Mouse (Mus musculus): ENCODE measurements at regions not wholly inside any gene's neighbourhood (a gene's known extent, or its start where the extent isn't known, plus 50 kb on each side); places are given as distances from the start of the nearest gene placed in this dataset.

DNA sequence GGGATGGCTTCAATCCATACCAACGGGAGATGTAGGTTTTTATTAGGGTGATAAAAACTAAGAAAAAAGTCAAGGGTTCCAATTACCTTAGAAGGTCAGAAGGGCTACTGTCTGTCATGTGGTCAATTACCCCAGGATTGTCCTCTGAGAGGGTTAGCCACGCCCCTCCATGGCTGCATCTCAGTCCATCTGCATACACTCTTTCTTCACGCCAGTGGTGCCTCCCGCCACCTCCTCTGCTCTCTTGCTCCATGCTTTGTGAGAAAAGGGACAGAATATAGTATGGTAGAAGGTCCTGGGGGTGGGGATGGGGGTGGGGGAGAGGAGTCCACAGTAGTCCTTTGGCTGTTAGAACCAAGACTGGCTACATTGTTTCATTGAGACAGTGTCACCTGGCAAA, 96.1 kb upstream of the Podxl start:
- TF ChIP-seq CTCF (IDR thresholded peaks at IDR 0.05; ENCODE audit: control insufficient read depth, insufficient read depth, low read length) (no peak), POLR2A (IDR thresholded peaks at IDR 0.05; ENCODE audit: borderline replicate concordance, control insufficient read depth, low read depth, low read length) (no peak)

Measured in bone marrow, adult 2 months (tissue).